Mouse (Mus musculus) megakaryocyte, adult 5-6 weeks (primary cell): ENCODE results near the gene St6galnac6. TPM values are rescaled to one million over a fixed set of nuclear protein-coding genes. Genes with fewer than 3 reads are reported as not detected.

ENCODE experiments used
- ATAC-seq: 2 replicates; pipeline ENCODE4 v1.8.0; 2016; ENCODE audit warnings: mild to moderate bottlenecking, inconsistent platforms; ENCODE audit not compliant: poor library complexity, severe bottlenecking
- total RNA-seq, 2 experiments: library from RNA; stranded (forward) in 1 of 2; stranded (reverse) in 1 of 2; fragments of 153-499, 151-499 nt in 1 of 2; fragments of 221-1000, 200-1000 nt in 1 of 2; gene quantifications; 2 replicates each; pipeline versions ENCODE4 v1.2.3 to v1.2.4; 2015 to 2017

The St6galnac6 gene
- total RNA-seq, 2 experiments from 2014 or later = 8.6 to 13.3 TPM

DNA sequence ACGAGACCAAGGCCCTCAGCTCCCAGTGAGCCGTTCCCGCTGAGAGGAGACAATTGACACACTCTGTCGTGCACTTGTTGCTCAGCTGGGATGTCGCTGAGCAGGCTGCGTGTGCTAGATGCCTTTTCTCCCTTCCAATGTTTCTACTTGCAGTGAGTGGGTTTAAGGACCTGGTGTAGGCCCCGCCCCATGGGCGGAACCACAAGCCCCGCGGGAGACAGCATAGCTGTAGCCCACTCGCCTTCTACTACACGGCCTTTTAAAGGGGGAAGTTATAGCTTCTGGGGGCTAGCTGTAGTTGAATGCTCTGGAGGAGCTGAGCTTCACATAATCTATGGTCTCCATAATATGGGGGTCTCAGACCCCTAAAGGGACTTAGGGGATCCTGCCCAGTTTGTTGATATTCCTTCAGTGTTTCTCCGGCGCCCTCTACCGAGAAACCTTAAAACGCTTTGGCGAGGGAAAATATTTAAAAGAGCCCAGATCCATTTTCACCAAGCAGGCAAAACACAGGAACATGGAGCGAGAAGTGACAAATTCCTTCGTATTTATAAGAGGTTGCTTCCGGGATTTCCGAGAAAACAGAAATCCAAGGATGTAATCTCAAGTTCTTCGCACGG is 11.2 kb downstream of the St6galnac6 start:
- no peak for ATAC-seq

DNA sequence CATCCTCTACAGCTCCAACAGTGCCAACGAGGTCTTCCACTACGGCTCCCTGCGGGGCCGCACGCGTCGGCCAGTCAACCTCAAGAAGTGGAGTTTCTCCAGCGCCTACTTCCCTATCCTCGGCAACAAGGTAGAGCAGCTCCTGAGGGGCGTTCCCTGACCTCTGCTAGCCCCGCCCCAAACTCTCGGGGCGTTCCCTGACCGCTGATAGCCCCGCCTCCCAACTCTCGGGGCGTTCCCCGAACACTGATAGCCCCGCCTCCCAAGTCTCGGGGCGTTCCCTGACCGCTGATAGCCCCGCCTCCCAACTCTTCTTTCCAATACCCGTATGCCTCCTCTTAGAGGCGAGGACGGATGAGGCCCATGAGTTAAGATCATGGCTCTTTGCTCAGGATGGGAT is 12.8 kb downstream of the St6galnac6 start:
- no peak for ATAC-seq

DNA sequence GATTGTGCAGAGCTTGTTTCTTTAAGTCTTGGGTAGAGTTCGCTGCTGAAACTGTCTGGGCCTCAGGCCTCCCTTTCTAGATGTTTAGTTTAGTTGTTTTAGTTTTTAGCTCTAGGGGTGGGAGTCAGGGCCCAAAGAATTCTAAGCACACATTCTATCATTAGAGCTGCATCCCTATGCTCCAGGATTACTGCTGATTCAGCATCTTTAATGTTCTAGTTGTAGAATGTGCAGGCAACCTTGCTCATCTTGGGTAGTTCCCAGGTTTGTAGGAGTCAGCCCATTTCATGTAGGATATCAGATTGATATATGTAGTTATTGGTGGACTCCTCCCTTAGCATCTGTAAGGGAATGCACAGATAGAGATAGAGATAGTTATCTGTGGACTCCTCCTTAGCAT is 17.6 kb downstream of the St6galnac6 start:
- no peak for ATAC-seq

DNA sequence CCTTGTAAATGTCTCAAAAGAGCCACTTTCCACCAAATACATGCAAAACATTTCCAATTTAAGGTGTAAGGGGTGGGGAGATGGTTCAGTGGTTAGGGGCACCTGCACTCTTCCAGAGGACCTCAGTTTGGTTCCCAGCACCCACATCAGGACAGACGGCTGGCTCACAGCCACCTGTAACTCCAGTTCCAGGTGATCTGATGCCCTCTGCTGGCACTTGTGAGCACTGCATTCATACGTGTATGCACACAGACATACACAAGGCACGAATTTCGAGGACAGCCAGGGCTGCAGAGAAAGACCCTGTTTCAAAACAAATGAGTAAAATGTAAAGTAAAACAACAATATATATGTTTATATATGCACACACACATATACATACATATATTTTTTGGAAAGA is 18.1 kb downstream of the St6galnac6 start:
- ATAC-seq = no peak

DNA sequence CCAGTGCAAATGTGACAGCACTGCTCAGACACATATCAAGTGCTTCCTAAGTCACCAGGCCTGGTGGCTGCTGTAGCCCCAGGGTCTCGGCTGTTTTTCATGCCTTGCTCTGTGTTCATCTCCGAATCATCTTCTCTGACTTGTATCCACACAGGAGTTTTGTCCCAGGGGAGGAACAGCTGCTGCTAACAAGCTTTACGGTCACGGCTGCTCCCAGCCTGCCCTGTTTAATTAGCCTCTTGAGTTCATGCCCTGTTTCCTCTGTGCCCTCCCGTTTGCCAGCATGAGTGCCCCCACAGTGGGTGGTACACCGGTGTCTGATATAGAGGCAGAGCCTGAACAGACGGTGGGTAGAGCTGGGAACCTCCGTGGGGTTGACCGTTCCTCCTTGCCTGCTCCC is 18.5 kb downstream of the St6galnac6 start:
- ATAC-seq = no peak

DNA sequence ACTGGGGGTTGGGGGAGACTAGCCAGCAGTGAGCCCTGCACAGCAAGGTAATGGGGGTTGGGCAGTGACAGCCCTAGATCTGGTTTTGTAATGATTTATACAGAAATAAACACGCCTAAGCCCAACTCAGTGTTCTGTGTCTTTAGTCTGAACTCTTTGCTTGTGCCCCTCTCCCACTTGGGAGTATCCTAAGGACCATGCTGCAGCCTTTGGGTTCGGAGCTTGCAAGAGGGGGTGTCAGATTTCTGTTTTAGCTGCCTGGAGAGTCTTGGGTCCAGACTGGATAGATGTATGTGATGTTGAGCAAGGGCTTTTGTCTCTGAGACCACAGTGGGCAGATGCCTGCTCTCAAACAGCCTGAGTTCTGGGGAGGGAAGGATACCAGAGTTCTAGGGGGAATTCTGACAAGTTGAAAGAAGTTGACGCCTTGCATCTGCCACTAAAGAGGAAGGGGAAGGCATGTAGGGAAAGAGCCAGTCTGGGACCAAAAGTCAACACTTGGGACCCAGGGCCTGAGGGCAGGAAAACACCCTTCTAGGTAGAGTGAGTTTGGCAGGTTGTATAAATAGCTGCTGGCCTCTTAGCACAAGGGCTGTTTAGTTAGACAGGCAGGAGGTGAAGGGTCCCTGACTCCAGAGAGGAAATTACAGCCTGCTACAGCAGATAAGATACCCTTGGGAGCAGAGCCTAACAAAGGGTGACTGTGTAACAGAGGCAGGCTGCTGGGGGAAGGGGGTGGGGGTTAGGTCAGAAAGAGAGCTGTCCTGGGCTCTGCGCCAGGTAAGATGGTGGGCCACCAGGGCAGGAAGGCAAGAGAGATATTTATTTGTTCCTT is 21.4 kb downstream of the St6galnac6 start:
- ATAC-seq = no peak

DNA sequence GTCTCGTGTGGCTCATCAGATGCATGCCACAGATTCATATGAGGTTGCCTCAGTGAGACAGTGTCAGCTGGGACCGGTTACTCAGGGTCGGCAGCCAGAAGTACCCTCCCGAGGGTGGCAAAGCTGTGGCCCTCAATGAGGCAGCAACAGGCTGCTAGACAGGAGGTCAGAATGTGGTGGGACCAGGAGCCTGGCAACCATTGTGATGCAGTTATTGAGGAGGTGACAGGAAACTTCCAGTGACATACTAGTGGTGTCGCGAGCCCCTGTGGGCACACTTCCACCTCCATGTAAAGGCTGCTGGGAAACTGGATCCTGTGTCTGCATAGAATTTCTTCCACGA is 22.0 kb downstream of the St6galnac6 start, which contains the start of gene Ak1:
TSS of gene Ak1 (plus strand) at position 242 of the 343 bp plus-strand sequence.
- ATAC-seq = no peak

DNA sequence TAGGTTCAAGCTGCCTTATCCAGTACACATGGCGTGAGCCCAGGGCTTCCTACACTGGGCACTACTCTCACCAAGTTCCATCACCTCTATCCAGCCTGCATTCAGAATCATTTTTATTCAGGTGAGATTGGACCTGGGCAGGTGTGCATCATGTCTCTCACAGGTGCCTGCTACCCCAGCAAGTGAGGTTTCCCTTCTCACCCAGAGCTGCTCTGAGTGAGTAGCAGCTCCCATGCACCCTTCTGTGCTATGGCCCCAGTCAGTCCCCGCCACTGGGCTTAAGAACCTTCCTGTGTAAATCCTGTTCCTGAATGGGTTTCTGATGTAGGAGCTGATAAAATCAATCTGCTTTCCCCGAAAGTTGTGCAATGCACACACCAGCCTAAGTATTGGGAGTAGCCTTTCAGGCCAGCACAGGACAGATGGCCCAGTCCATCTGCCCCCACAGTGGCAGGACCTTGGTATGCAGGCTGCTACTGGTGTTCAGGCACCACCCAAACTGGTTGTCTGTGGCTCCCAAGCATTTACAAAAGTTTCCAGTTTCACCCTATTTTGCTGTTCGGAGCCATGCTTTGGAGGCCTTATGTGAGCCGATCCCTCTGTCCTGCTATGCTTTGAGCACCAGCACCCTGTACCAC is 24.7 kb downstream of the St6galnac6 start:
- no peak for ATAC-seq

DNA sequence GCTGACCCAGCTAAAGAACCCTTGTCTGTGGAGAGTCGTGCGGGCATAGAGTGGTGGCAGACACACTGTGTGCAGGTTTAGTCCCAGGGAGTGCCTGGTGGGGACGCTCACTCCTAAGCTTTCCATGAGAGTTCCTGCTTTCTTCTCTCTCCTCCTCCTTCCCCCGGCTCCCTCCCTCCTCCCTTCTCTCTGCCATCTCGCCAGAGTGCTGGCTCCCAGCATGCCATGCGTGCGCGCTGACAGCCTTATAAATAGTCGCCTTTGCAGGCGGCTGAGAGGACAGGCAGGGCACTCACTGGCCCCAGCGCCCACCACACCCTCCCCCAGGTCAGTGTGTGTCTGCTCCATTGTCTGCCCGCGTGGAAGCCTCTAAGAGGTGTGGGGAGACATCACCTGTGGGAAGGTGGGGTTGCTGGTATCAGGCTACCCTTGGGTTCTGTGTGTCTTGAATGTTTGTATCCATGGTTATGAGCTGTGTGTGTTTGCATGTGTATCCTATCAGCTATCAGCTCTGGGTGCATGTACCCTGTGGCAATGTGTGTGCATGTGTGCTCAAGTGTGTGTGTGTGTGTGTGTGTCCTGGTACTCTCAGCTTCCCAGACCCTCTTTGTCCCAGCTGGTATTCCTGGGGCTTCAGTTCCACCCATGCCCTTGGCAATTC is 25.8 kb downstream of the St6galnac6 start:
- ATAC-seq = no peak

DNA sequence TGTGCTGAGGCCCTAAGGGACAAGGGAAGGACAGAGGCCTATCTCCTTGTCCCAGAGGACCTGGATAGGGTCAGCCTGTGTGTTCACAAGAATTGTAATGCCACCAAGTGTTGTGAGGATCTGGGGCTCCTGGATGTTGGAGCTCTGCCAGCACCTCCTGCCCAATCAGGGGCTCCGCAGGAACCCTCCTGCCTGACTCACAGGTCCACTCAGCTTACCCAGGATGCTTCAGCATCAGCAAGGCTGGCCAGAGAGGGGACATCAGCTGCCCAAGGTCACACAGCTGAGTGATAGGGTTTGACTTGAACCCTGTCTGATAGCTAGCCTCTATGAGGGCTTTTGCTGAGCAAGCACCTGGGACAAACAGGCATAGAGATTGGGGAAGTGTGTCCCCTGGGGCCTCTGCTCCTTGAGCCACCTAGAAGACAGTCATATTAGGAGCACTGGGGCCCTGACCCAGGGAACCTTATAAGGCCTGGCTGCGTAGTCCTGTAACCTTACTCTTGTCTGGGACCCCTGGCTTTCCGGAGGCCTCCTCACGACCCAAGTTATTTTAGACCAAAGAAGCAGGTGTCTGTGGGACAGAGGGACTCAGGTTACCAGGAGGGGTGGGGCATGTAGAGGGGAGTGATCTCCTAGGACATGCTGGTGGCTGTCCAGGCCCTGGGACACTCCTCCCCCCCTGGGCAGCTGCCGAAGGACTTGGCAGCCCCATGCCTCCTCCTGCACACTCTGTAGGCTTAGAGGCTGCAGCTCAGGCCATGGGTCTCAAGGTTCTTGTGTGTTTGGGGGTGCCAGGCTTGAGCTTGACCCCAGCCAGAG is 26.6 kb downstream of the St6galnac6 start:
- no peak for ATAC-seq

DNA sequence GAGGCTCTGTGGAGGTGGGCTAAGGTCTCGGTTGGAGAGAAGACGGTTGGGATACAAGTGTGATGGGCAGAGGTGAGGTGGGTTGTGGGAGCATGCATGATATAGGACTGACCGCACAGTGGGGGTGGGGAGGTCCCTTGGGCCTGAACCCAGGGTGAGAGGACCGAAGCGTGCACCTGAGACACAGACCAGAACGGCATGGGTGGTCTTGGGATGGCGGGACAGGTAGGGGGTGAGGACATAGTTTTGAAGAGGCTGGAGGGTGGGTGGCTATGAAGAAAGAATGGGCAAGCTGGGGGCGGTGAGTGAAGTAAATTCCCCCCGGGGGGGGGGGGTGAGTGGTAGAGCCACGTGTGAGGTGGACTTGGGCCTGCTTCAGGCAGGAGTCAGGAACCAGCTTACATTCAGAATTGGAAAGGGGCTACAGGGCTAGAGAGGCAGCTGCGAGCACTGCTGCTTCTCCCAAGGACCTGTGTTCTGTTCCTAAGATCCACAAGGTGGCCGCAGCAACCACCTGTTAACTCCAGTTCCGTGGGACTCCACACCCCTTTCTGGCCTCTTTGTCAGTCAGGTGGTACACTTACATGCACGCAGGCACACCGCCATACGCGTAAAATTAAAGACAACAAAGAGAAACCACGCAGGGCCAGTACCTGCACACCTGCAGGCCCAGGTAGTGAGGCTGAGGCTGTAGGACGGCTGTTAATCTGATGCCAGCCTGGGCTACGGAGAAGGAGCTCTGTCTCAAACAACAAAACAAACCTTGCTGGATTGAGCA is 27.9 kb downstream of the St6galnac6 start:
- no peak for ATAC-seq

DNA sequence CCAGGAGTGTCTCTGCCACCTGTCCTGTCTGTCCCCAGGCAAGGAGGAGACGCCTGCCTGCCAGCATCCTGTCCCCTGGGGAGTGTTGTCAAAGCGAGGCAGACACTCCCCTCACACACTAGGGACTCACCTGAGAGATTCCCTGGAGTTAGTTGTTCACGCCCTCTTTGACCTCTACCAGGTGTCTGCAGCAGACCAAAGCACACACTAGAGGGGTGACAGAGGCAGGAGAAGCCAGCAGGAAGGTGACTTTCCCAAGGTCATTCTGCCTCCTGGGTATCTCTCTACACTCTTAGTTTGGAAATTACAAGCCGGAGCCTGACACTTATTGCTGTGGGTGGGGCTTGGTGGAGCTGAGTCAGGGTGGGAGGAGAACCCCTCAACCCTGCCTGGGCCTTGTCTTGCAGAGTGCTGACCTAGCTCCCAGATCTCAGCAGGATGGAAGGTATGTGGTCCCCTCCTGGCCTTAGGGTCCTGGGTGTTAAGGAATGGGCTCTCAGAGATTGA is 28.6 kb downstream of the St6galnac6 start:
- no peak for ATAC-seq

DNA sequence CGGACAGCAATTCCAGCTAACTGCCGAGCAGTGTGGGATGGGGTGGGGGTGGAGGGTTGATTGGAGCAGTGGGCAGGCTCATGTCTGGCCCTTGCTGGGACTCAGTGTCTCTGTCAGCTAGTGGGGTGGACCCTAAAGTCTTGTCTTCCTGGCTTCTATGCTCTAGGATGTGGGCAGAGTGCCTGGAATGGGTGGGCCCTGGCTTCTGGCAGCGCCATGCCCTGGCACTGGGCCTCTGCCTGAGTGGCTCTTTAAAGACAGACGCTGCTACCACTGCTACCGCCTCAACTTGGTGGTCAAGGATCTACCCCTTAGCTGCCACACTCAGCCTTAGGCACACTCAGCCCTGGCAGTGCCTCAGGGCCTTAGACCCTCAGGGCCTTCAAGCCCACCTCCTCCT is 29.2 kb downstream of the St6galnac6 start:
- ATAC-seq = no peak

DNA sequence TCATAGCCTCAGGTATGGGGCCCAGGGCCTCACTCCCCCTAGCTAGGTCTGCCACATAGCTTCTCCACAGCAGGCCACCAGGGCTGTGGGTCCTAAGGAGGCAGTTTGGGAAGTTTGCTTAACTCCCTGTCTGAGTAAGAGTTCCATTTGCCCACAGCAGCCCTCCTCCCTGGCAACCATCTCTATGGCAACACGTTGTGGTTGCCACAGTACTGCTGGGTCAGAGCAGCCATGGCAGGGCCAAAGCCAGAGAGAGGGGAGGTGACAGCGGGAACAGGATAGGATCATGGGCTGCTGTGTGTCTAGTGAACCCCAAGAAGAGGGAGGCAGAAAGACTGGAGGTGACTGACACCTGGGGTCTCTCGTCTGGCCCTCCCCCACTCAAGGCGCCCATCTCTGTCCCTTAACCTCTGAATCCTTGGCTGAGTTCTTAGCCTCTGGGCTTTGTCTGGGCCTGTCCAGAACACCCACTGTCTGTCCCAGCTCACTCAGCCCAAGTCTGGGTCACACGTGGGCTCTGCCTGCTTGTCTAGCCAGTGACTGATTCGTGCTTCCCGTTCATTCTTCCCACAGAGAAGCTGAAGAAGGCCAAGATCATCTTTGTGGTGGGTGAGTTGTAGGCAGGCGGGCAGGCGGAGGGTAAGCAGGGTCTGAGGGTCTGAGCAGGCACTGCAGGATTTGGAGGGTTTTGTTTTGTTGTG is 29.9 kb downstream of the St6galnac6 start:
- no peak for ATAC-seq

DNA sequence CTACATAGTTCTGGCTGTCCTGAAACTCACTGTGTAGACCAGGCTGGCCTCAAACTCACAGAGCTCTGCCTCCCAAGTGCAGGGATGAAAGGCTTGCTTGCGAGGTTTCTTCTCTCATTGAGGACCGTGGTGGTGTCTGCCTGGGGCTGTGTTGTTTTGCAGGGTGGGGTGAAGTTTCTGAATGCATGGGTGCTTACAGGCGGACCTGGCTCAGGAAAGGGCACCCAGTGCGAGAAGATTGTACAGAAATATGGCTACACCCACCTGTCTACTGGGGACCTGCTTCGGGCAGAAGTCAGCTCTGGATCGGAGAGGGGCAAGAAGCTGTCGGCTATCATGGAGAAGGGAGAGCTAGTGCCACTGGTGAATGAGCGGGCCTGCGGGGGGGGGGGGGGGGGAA is 30.5 kb downstream of the St6galnac6 start:
- ATAC-seq = no peak

DNA sequence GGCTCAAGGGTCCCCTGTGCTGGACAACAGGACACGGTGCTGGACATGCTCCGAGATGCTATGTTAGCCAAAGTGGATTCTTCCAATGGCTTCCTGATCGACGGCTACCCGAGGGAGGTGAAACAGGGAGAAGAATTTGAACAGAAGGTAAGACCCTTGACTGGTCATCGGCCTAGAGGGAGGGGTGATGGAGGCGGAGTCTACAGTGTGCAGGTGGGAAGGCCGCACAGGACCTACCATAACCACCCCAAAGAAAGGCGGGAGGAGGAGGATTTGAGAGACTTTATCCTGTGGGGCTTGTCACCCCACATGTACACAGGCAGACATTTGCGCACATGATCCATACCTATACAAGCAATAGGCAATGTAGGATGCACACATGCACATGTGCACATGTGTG is 31.5 kb downstream of the St6galnac6 start:
- ATAC-seq = no peak

DNA sequence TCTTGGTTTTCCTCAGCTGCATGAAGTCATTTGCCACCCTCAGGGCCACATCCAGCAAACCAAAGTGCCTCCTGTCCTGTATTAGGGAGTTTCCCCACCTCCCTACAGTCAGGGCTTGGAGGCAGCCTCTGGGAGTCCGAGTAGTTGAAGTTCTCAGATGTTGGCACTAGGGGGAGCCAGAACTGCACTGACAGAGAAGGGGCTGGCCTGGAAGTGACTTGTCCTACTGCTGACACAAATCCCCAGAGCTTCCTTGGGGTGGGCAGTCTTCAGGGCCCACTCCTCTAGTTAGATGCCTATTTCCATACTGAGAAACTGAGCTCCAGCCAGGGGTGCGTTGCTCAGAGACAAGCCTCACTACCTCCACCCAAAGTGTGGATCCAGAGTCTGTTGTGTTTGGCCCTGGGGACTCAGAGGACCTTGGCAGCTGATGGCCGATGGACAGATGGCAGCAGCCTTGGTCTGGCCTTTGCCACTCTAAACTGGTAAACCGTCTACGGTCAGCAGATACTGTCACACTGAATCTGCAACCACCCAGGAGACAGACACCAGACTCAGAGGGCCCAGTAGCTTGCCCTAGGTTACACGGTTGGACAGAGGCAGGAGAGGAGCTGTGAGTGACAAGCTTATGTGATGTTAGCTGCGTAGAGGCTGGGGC is 32.4 kb downstream of the St6galnac6 start:
- peak; percentile 91 for ATAC-seq

DNA sequence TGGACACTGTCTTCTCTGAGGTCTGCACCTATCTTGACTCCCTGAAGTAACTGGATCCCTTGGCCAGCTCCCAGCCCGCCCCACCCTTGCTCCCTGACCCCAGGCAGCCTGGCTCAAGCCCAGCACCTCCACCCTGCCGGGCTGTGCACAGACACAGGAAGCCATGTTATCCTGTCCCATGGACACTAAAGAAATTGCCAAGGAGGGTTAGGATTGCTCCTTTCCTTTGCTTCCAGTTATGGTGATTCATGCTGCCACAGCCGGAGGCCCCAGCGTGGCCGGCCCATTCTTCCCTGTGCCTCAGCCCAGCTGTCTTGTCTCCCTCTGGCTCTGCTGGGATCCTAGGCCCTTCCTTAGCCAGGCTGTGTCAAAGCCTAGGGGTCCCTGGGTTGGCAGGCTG is 34.2 kb downstream of the St6galnac6 start:
- no peak for ATAC-seq
